Mouse (Mus musculus) B cell, adult 62 days (primary cell): ENCODE data around the gene Ice2. TPM values are rescaled to one million over a fixed set of nuclear protein-coding genes. Genes with fewer than 3 reads are reported as not detected.

Source experiments
- total RNA-seq: library from RNA; stranded (reverse); gene quantifications from 4 replicates; pipeline ENCODE4 v1.2.4, GENCODE M21; 2023

Ice2 gene
- total RNA-seq: 18.9 to 21.9 TPM (median 20.1 TPM) in 4 replicates

GRCm38 (mm10) chr9:69397760-69398452, at the start of gene Ice2:
Ice2 (plus strand) TSS chr9:69397906.

GRCm38 (mm10) chr9:69453066-69453900, 55.6 kb downstream of the Ice2 start, which contains the start of gene Anxa2:
Anxa2 (plus strand) TSS chr9:69453620.

Other genes with a start within 250 kb of the Ice2 start
- 3.2 to 6.8 TPM (median 5.4 TPM) in 4 replicates for gene Anxa2, start 55.7 kb downstream of the Ice2 start, total RNA-seq